Mouse (Mus musculus) bone marrow, adult 2 months (tissue): Measurements from ENCODE around the gene Fbxo36. TPM values are rescaled to one million over a fixed set of nuclear protein-coding genes. Genes with fewer than 3 reads are reported as not detected.

Experiments
- H3K27ac ChIP-seq: fragments of 200-500 bp; 2 replicates; pipeline ENCODE4 v1.5.1; 2012; ENCODE audit warnings: low read depth, mild to moderate bottlenecking, control low read depth, inconsistent platforms, low read length; ENCODE audit not compliant: control insufficient read depth, poor library complexity, insufficient read depth
- H3K4me1 ChIP-seq: fragments of 200-500 bp; 2 replicates; pipeline ENCODE4 v1.6.1; 2011; ENCODE audit warnings: low read length; ENCODE audit not compliant: control insufficient read depth, insufficient read depth
- H3K4me3 ChIP-seq: fragments of 200-500 bp; replicated peaks from 2 replicates; pipeline ENCODE3; 2011; ENCODE audit warnings: mild to moderate bottlenecking, low read depth, low read length, control low read depth; ENCODE audit not compliant: control insufficient read depth
- CTCF ChIP-seq: fragments of 200-500 bp; IDR thresholded peaks from 2 replicates; pipeline ENCODE4 v1.5.1; 2011; ENCODE audit warnings: low read length, control low read depth; ENCODE audit not compliant: control insufficient read depth, insufficient read depth
- POLR2A ChIP-seq: fragments of 200-500 bp; IDR thresholded peaks from 2 replicates; pipeline ENCODE4 v1.6.1; 2011; ENCODE audit warnings: low read depth, mild to moderate bottlenecking, control low read depth, low read length, borderline replicate concordance; ENCODE audit not compliant: control insufficient read depth
- WGBS: fragments of 180-500 bp; shearing (Covaris S2); methylation state at CpG from one replicate; pipeline ENCODE4 v1.1.7; 2018; 5-methylcytosine and 5-hydroxymethylcytosine counted together
- polyA plus RNA-seq: library from polyadenylated mRNA; stranded (reverse); fragments of >200 nt; gene quantifications from 2 replicates; pipeline ENCODE4 v1.2.4, GENCODE M21; 2011; ENCODE audit warnings: low replicate concordance; ENCODE audit not compliant: missing spikeins, insufficient read depth, insufficient read length

Gene Fbxo36
- polyA plus RNA-seq, 1 experiment = 1.7 TPM

- WGBS = 81% methylated on average over 7 of the region's 7 CpGs
- H3K4me3 ChIP-seq = no peak overlapping the region
- H3K27ac ChIP-seq = no peak overlapping the region
- TF ChIP-seq CTCF (no peak), POLR2A (no peak)
- H3K4me1 ChIP-seq = no peaks in the 10 kb centered on the region
Measured at GRCm38 (mm10) chr1:84849804-84850203, 10.2 kb downstream of the Fbxo36 start.

GRCm38 (mm10) chr1:84850471-84850870 is 10.8 kb downstream of the Fbxo36 start:
- no peak overlapping the region for H3K27ac ChIP-seq
- WGBS = 88% methylated on average over 7 of the region's 7 CpGs
- no peak for TF ChIP-seq CTCF
- no peak for TF ChIP-seq POLR2A
- H3K4me1 ChIP-seq = no peaks in the 10 kb centered on the region
- H3K4me3 ChIP-seq = no peak overlapping the region

GRCm38 (mm10) chr1:84851512-84852235 is 12.0 kb downstream of the Fbxo36 start:
- no peaks in the 10 kb centered on the region for H3K4me1 ChIP-seq
- TF ChIP-seq POLR2A (no peak), CTCF (no peak)
- 62% methylated on average over 9 of the region's 9 CpGs for WGBS
- H3K4me3 ChIP-seq = no peak overlapping the region
- H3K27ac ChIP-seq = no peak overlapping the region

GRCm38 (mm10) chr1:84853721-84854120 is 14.1 kb downstream of the Fbxo36 start:
- Histone ChIP-seq H3K4me3 (no peak overlapping the region), H3K4me1 (no peaks in the 10 kb centered on the region), H3K27ac (no peak overlapping the region)
- 76% methylated on average over 1 of the region's 1 CpGs for WGBS
- TF ChIP-seq POLR2A (no peak), CTCF (no peak)

GRCm38 (mm10) chr1:84854966-84855365 is 15.3 kb downstream of the Fbxo36 start:
- 88% methylated on average over 2 of the region's 2 CpGs for WGBS
- no peak overlapping the region for H3K27ac ChIP-seq
- H3K4me1 ChIP-seq = no peaks in the 10 kb centered on the region
- H3K4me3 ChIP-seq = no peak overlapping the region
- TF ChIP-seq POLR2A (no peak), CTCF (no peak)

GRCm38 (mm10) chr1:84855756-84856155 is 16.1 kb downstream of the Fbxo36 start:
- Histone ChIP-seq H3K4me1 (no peaks in the 10 kb centered on the region), H3K4me3 (no peak overlapping the region), H3K27ac (no peak overlapping the region)
- 77% methylated on average over 2 of the region's 2 CpGs for WGBS
- no peak for TF ChIP-seq CTCF
- no peak for TF ChIP-seq POLR2A

GRCm38 (mm10) chr1:84859597-84859996 is 20.0 kb downstream of the Fbxo36 start:
- WGBS = 84% methylated on average over 6 of the region's 6 CpGs
- Histone ChIP-seq H3K4me3 (no peak overlapping the region), H3K27ac (no peak overlapping the region), H3K4me1 (no peaks in the 10 kb centered on the region)
- TF ChIP-seq CTCF = no peak
- no peak for TF ChIP-seq POLR2A

GRCm38 (mm10) chr1:84860360-84861254 is 21.0 kb downstream of the Fbxo36 start:
- H3K27ac ChIP-seq = no peak overlapping the region
- no peaks in the 10 kb centered on the region for H3K4me1 ChIP-seq
- 69% methylated on average over 10 of the region's 10 CpGs for WGBS
- TF ChIP-seq CTCF (no peak), POLR2A (no peak)
- no peak overlapping the region for H3K4me3 ChIP-seq
